Mouse (Mus musculus) lung, embryonic 14.5 days (tissue): ENCODE results near the gene Zfp639. TPM values are rescaled to one million over a fixed set of nuclear protein-coding genes. Genes with fewer than 3 reads are reported as not detected.
A peak's percentile ranks its signal among the peaks of the same experiment; 100 is the strongest.

Experiments
- ATAC-seq: fragments of 200-750 bp; cut with Nextera tagmentation; 2 replicates; pipeline ENCODE4 v1.8.0; 2017; ENCODE audit warnings: mild to moderate bottlenecking, moderate TSS enrichment, moderate library complexity; ENCODE audit not compliant: insufficient read depth
- DNase-seq: peaks from one replicate; pipeline ENCODE4 v3.0.0-alpha.2; 2015
- H3K27ac ChIP-seq: fragments of 300-500 bp; sonication (generic); 2 replicates; pipeline ENCODE4 v1.5.1; 2014; ENCODE audit warnings: low read depth, mild to moderate bottlenecking, moderate library complexity
- H3K27me3 ChIP-seq: fragments of 300-500 bp; sonication (generic); 2 replicates; pipeline ENCODE4 v1.6.1; 2014; ENCODE audit warnings: low read length, control low read depth; ENCODE audit not compliant: insufficient read depth
- H3K36me3 ChIP-seq: fragments of 300-500 bp; sonication (generic); 2 replicates; pipeline ENCODE4 v1.6.1; 2014; ENCODE audit warnings: control low read depth; ENCODE audit not compliant: insufficient read depth
- H3K4me1 ChIP-seq: fragments of 300-500 bp; sonication (generic); 2 replicates; pipeline ENCODE4 v1.6.1; 2014; ENCODE audit warnings: antibody characterized with exemption, control low read depth; ENCODE audit not compliant: insufficient read depth
- H3K4me2 ChIP-seq: fragments of 300-500 bp; sonication (generic); 2 replicates; pipeline ENCODE4 v1.6.1; 2014; ENCODE audit warnings: mild to moderate bottlenecking
- H3K4me3 ChIP-seq: fragments of 300-500 bp; sonication (generic); 2 replicates; pipeline ENCODE4 v1.5.1; 2014; ENCODE audit warnings: low read depth, low read length
- H3K9ac ChIP-seq: fragments of 300-500 bp; sonication (generic); 2 replicates; pipeline ENCODE4 v1.6.1; 2014
- H3K9me3 ChIP-seq: fragments of 300-500 bp; sonication (generic); 2 replicates; pipeline ENCODE4 v1.6.1; 2016; ENCODE audit warnings: low read depth, low read length, control low read depth
- CTCF ChIP-seq: IDR thresholded peaks from 2 replicates; pipeline ENCODE4 v1.5.1; 2016; ENCODE audit warnings: antibody characterized with exemption, low read depth
- WGBS: fragments of 180-500 bp; shearing (Covaris S2); extraction: QIAGEN DNeasy Blood & Tissue Kit; methylation state at CpG from one replicate; pipeline ENCODE4 v1.1.7; 2014; 5-methylcytosine and 5-hydroxymethylcytosine counted together
- polyA plus RNA-seq: library from polyadenylated mRNA; unstranded; fragments of >200 nt; fragmentation: Nextera tagmentation; extraction: Ambion mirVana; gene quantifications from 2 replicates; pipeline ENCODE4 v1.2.1, GENCODE M21; 2014

Zfp639 gene
- polyA plus RNA-seq, 1 experiment from 2014 or later = 43.0 TPM

- H3K9ac ChIP-seq = no peak overlapping the region
- no peak overlapping the region for H3K4me3 ChIP-seq
- H3K4me1 ChIP-seq = no peaks in the 10 kb centered on the region
- no peaks in the 10 kb centered on the region for H3K27me3 ChIP-seq
- no peak for TF ChIP-seq CTCF
- no peak overlapping the region for H3K27ac ChIP-seq
- no peaks in the 10 kb centered on the region for H3K36me3 ChIP-seq
- ATAC-seq (no peak), DNase-seq (peak; percentile 61)
- WGBS = 52% methylated on average over 11 of the region's 11 CpGs
- H3K4me2 ChIP-seq = no peak overlapping the region
- H3K9me3 ChIP-seq = no peaks in the 10 kb centered on the region
Observed at GRCm38 (mm10) chr3:32506366-32507225, 3.5 kb upstream of the Zfp639 start.

- Histone ChIP-seq H3K27me3 (no peaks in the 10 kb centered on the region), H3K4me3 (peak overlapping the region; percentile 84; the same call in 1 of the 2 replicates), H3K4me2 (peak overlapping the region; percentile 71), H3K4me1 (no peaks in the 10 kb centered on the region), H3K36me3 (peaks cover 7% of the 10 kb centered on the region; the same call in 1 of the 2 replicates), H3K27ac (no peak overlapping the region), H3K9me3 (no peaks in the 10 kb centered on the region), H3K9ac (no peak overlapping the region)
- ATAC-seq = no peak
- DNase-seq = peak; percentile 91
- WGBS = 3% methylated on average over 17 of the region's 17 CpGs
- TF ChIP-seq CTCF = peak; percentile 78
Observed at GRCm38 (mm10) chr3:32508666-32509324, 1.3 kb upstream of the Zfp639 start.

DNA sequence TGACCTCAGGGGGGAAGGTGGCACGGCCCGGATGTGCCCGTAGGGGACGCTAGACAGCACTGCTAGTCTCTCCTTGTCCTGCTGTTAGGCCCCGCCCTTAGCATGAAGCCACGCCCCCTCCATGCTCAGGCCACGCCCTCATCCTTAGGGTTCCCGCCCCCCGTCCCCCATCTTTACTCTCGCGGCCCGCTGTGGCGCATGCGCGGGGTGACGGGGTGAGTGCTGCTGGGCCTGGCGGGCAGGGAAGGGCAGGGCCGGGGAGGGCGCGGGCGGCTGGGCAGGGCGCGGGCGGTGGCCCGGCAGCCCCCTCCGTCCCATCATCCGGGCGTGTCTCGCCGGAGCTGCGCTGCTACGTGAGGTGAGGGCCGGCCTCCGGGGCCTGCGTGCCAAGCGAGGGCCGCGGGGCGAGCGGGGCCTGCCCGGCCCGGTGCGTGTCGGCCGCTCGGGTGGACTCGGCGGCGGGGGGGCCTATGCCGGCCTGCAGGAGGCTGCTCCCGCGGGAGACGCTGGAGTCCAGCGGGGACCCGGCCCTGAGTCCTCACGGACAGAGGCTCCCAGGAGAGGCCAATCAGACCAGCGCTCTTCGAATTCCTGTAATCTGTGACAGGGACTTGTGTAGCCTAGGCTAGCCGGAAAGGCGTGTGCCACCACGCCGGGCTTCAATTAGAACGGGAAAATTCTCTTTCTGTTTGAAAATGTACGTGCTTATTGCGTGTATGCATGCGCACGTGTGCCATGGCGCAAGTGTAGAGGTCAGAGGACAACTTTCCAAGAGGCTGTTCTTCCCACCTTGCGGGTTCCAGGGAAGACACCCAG, 524 bp downstream of the Zfp639 start:
- Histone ChIP-seq H3K9me3 (no peaks in the 10 kb centered on the region), H3K4me1 (no peaks in the 10 kb centered on the region), H3K27me3 (no peaks in the 10 kb centered on the region), H3K9ac (peak overlapping the region; percentile 95), H3K27ac (peak overlapping the region; percentile 78), H3K4me3 (peak overlapping the region; percentile 84), H3K36me3 (peaks cover 21% of the 10 kb centered on the region), H3K4me2 (peak overlapping the region; percentile 71)
- ATAC-seq (peak; percentile 93), DNase-seq (peak; percentile 96)
- under 1% methylated on average over 69 of the region's 69 CpGs for WGBS
- peak; percentile 86 for TF ChIP-seq CTCF

- 2% methylated on average over 13 of the region's 13 CpGs for WGBS
- ATAC-seq = no peak
Observed at GRCm38 (mm10) chr3:32511191-32511550, 1.1 kb downstream of the Zfp639 start.

DNA sequence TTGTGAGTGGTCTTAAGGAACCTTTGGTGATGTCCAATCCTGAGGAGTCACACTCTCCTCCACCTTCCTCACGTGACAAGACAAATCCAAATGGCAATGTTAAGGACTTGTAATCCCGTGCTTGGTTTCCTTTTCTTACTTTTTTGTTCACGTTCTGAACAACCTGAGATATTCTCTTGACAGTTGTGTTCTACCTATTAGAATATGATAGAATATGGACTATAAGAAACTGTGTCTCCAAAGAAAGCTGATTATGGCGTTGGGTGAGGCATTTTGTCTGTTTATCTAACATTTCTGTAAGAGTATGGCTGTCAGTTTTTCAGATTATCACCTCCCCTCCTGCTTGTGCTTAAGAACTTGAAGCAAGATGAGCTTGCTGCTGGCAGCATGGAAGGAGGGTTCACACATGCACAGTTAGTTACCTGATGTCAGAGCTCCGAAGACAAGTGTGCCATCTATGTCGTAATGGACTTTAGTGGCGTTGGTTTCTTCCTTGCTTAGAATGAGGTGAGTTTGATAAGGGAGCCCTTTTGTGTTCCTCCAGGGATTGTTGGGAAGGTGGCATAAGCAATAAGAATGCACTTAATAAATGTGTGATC, 2.7 kb downstream of the Zfp639 start:
- Histone ChIP-seq H3K9ac (no peak overlapping the region), H3K4me3 (no peak overlapping the region), H3K4me1 (no peaks in the 10 kb centered on the region), H3K9me3 (no peaks in the 10 kb centered on the region), H3K4me2 (0 out of 2 replicates have a peak overlapping the region, but pooled peaks have one; percentile 18), H3K27ac (no peak overlapping the region), H3K27me3 (no peaks in the 10 kb centered on the region), H3K36me3 (peaks cover 42% of the 10 kb centered on the region)
- no peak for ATAC-seq
- TF ChIP-seq CTCF = no peak
- 76% methylated on average over 7 of the region's 7 CpGs for WGBS
- no peak for DNase-seq

More at GRCm38 (mm10) chr3:32511191-32511550, 1.1 kb downstream of the Zfp639 start:
- peaks cover 27% of the 10 kb centered on the region for H3K36me3 ChIP-seq
- peak; percentile 49 for DNase-seq
- H3K27ac ChIP-seq = peak overlapping the region; percentile 78; the same call in 1 of the 2 replicates
- H3K4me3 ChIP-seq = peak overlapping the region; percentile 84
- TF ChIP-seq CTCF = no peak
- H3K9ac ChIP-seq = peak overlapping the region; percentile 95
- H3K4me1 ChIP-seq = no peaks in the 10 kb centered on the region
- H3K9me3 ChIP-seq = no peaks in the 10 kb centered on the region
- no peaks in the 10 kb centered on the region for H3K27me3 ChIP-seq
- H3K4me2 ChIP-seq = peak overlapping the region; percentile 71

DNA sequence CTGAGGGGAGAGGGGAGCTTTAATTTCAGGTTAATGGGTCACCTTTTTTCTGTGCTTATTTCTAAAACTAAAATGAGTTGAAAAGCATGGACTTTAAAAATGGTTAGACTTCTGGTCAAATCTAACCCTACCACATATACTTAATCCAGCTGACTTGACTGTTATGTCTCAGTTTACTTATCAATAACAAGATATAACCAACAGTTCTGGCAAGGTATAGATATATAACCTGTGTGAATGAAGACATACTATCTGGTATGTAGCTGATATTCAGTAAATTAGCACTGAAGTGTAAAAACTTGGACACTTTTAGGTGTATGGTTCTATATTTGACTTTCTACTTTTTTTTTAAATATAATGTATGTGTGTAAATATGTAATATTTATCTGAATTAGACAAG, 3.5 kb downstream of the Zfp639 start:
- Histone ChIP-seq H3K4me1 (no peaks in the 10 kb centered on the region), H3K27ac (no peak overlapping the region), H3K27me3 (no peaks in the 10 kb centered on the region), H3K4me3 (no peak overlapping the region), H3K4me2 (no peak overlapping the region), H3K36me3 (peaks cover 49% of the 10 kb centered on the region), H3K9ac (no peak overlapping the region), H3K9me3 (no peaks in the 10 kb centered on the region)
- ATAC-seq (no peak), DNase-seq (no peak)
- no peak for TF ChIP-seq CTCF
